9 mouse cellular contexts compared by ENCODE assay signal in genomic region chr4:141443641-141444429, GRCm38 (mm10). TPM values are rescaled to one million over a fixed set of nuclear protein-coding genes. Genes with fewer than 3 reads are reported as not detected.
DNase-seq lines count a peak whose midpoint lies in the region; ATAC-seq and TF ChIP-seq lines count a peak whose summit lies in the region.
"Had no signal": no experiment of that assay in that cellular context is flagged by ENCODE, and none has a peak within 500 bp of the region (broad histone marks: within the 10 kb centered on the region; RNA-seq: fewer than 3 reads in every experiment).

No protein-coding gene starts in this region.

- no peaks in the 10 kb centered on the region for H3K27me3 ChIP-seq in heart, embryonic 14.5 days (ENCODE audit: control insufficient read depth, insufficient read depth, low read length)
- no peaks in the 10 kb centered on the region for H3K27me3 ChIP-seq in hindbrain, embryonic 14.5 days (ENCODE audit: control insufficient read depth, insufficient read depth, low read length)
- H3K27me3 ChIP-seq in midbrain, embryonic 13.5 days = no peaks in the 10 kb centered on the region
- H3K27me3 ChIP-seq: Patski had no signal

- no peaks in the 10 kb centered on the region for H3K9me3 ChIP-seq in heart, embryonic 14.5 days (ENCODE audit: control insufficient read depth, low read length)
- H3K9me3 ChIP-seq in hindbrain, embryonic 14.5 days (ENCODE audit: control insufficient read depth, low read length) = no peaks in the 10 kb centered on the region
- no peaks in the 10 kb centered on the region for H3K9me3 ChIP-seq in midbrain, embryonic 13.5 days

- no peak for DNase-seq in heart, postnatal 14 days
- no peak for DNase-seq in hindbrain, embryonic 14.5 days (ENCODE audit: low spot score)
- DNase-seq in thymus, postnatal 25 days = no peak
- no peak for DNase-seq in kidney, postnatal 14 days

- no peak for ATAC-seq in heart, embryonic 14.5 days (ENCODE audit: insufficient number of reproducible peaks, insufficient read depth, low FRiP score, low read depth)
- ATAC-seq in hindbrain, embryonic 14.5 days (ENCODE audit: low FRiP score) = no peak
- no peak for ATAC-seq in midbrain, embryonic 13.5 days
- ATAC-seq in megakaryocyte-erythroid progenitor cell, adult 5-6 weeks (replicated peaks; ENCODE audit: low FRiP score, low TSS enrichment, poor library complexity, severe bottlenecking) = no peak

- peaks cover 7 to 21% of the 10 kb centered on the region in 2 experiments for H3K4me1 ChIP-seq in heart, embryonic 14.5 days (ENCODE audit: control insufficient read depth in 2 of 2, insufficient read depth in 2 of 2, low read length in 2 of 2)
- peaks cover 1% of the 10 kb centered on the region; the same call in 1 of the 2 replicates for H3K4me1 ChIP-seq in bone marrow, adult 2 months (ENCODE audit: control insufficient read depth, insufficient read depth, low read length)
- peaks cover 7% of the 10 kb centered on the region for H3K4me1 ChIP-seq in hindbrain, embryonic 14.5 days (replicated peaks; ENCODE audit: control insufficient read depth, insufficient read depth, low read length)
- H3K4me1 ChIP-seq in midbrain, embryonic 13.5 days (replicated peaks) = peaks cover 24% of the 10 kb centered on the region

- TF ChIP-seq POLR2A in bone marrow, adult 2 months (IDR thresholded peaks at IDR 0.05; ENCODE audit: borderline replicate concordance, control insufficient read depth, low read depth, low read length) = no peak

- peaks cover 19% of the 10 kb centered on the region for H3K36me3 ChIP-seq in heart, embryonic 14.5 days (ENCODE audit: control insufficient read depth, insufficient read depth, low read length)
- peaks cover 20% of the 10 kb centered on the region for H3K36me3 ChIP-seq in hindbrain, embryonic 14.5 days (replicated peaks; ENCODE audit: control insufficient read depth, insufficient read depth)
- peaks cover 22% of the 10 kb centered on the region for H3K36me3 ChIP-seq in midbrain, embryonic 13.5 days

- 34% methylated on average over 11 of the region's 11 CpGs for WGBS in heart, embryonic 14.5 days
- WGBS in bone marrow, adult 2 months = 29% methylated on average over 11 of the region's 11 CpGs
- WGBS in hindbrain, embryonic 14.5 days = 52% methylated on average over 11 of the region's 11 CpGs
- 49% methylated on average over 11 of the region's 11 CpGs for WGBS in midbrain, embryonic 13.5 days

- H3K4me2 ChIP-seq in heart, embryonic 14.5 days (ENCODE audit: low read length) = peak overlapping the region; percentile 73
- H3K4me2 ChIP-seq in hindbrain, embryonic 14.5 days (replicated peaks) = peak overlapping the region; percentile 59
- H3K4me2 ChIP-seq in midbrain, embryonic 13.5 days (replicated peaks) = peak overlapping the region; percentile 90

- intact Hi-C loops in heart, postnatal 14 days (cut with DNase I) = no loop called here

- peak overlapping the region; percentile 98 for H3K9ac ChIP-seq in heart, embryonic 14.5 days (ENCODE audit: low read length)
- peak overlapping the region; percentile 95 for H3K9ac ChIP-seq in hindbrain, embryonic 14.5 days
- H3K9ac ChIP-seq in midbrain, embryonic 13.5 days (replicated peaks) = no peak overlapping the region

- no peak for TF ChIP-seq CTCF in bone marrow, adult 2 months (IDR thresholded peaks at IDR 0.05; ENCODE audit: control insufficient read depth, insufficient read depth, low read length)

- H3K4me3 ChIP-seq in heart, embryonic 14.5 days (ENCODE audit: control insufficient read depth in 1 of 2, insufficient read depth in 1 of 2, low read depth in 1 of 2, low read length in 2 of 2) = peak overlapping the region; percentile 85 to 100
- H3K4me3 ChIP-seq in bone marrow, adult 2 months (replicated peaks; ENCODE audit: control insufficient read depth, low read depth, low read length) = peak overlapping the region; percentile 92
- peak overlapping the region; percentile 92 for H3K4me3 ChIP-seq in hindbrain, embryonic 14.5 days (replicated peaks; ENCODE audit: low read length)
- H3K4me3 ChIP-seq in midbrain, embryonic 13.5 days (replicated peaks) = peak overlapping the region; percentile 73

- H3K27ac ChIP-seq in heart, embryonic 14.5 days (replicated peaks in 1 of 2; ENCODE audit: control insufficient read depth in 1 of 2, insufficient read depth in 1 of 2, low read depth in 2 of 2, low read length in 2 of 2) = peak overlapping the region in 1 of 2 experiments; percentile 84; a peak in 2 of 4 replicates
- H3K27ac ChIP-seq in bone marrow, adult 2 months (ENCODE audit: control insufficient read depth, insufficient read depth, low read depth, low read length, poor library complexity) = no peak overlapping the region
- no peak overlapping the region for H3K27ac ChIP-seq in hindbrain, embryonic 14.5 days
- H3K27ac ChIP-seq in midbrain, embryonic 13.5 days = no peak overlapping the region

RNA-seq across cellular contexts. Expression of gene Zbtb17, which starts 0.6 kb away (rescaled TPM):
- polyA plus RNA-seq in heart, embryonic 14.5 days (2014; fragmentation: Nextera tagmentation; extraction: Ambion mirVana) = 16.2 and 18.8 TPM in 2 replicates
- 10 to 100 TPM; 20.8 to 21.2 TPM for total RNA-seq in heart, postnatal 14 days (2021)
- 12.1 and 24.1 TPM in 2 replicates for polyA plus RNA-seq in bone marrow, adult 2 months (2011; ENCODE audit: insufficient read depth, insufficient read length, low replicate concordance, missing spikeins)
- polyA plus RNA-seq in hindbrain, embryonic 14.5 days (2014; fragmentation: Nextera tagmentation; extraction: Ambion mirVana) = 29.5 and 30.7 TPM in 2 replicates
- 54.7 and 61.0 TPM in 2 replicates for polyA plus RNA-seq in midbrain, embryonic 13.5 days (2015; fragmentation: Nextera tagmentation; extraction: Ambion mirVana)
- total RNA-seq in megakaryocyte-erythroid progenitor cell, adult 5-6 weeks (2014; fragmentation: Nextera tagmentation) = 13.4 and 16.6 TPM in 2 replicates
- 21.5 and 26.6 TPM in 2 replicates for total RNA-seq in megakaryocyte-erythroid progenitor cell, adult 5-6 weeks (2017)

RNA-seq across cellular contexts. Expression of gene Srarp, which starts 7.9 kb away (rescaled TPM):
- polyA plus RNA-seq in heart, embryonic 14.5 days (2014; fragmentation: Nextera tagmentation; extraction: Ambion mirVana) = not detected in 2 replicates
- total RNA-seq in heart, postnatal 14 days (2021) = under 1 TPM; 0.34 to 0.43 TPM
- polyA plus RNA-seq in bone marrow, adult 2 months (2011; ENCODE audit: insufficient read depth, insufficient read length, low replicate concordance, missing spikeins) = not detected in 2 replicates
- 0.29 TPM in 1 of 2 replicates, not detected in the other for polyA plus RNA-seq in hindbrain, embryonic 14.5 days (2014; fragmentation: Nextera tagmentation; extraction: Ambion mirVana)
- polyA plus RNA-seq in midbrain, embryonic 13.5 days (2015; fragmentation: Nextera tagmentation; extraction: Ambion mirVana) = not detected in 2 replicates
- total RNA-seq in megakaryocyte-erythroid progenitor cell, adult 5-6 weeks (2014; fragmentation: Nextera tagmentation) = not detected in 2 replicates
- total RNA-seq in megakaryocyte-erythroid progenitor cell, adult 5-6 weeks (2017) = not detected in 2 replicates

RNA-seq across cellular contexts. Expression of gene Hspb7, which starts 23.3 kb away (rescaled TPM):
- polyA plus RNA-seq in heart, embryonic 14.5 days (2014; fragmentation: Nextera tagmentation; extraction: Ambion mirVana) = 172 and 266 TPM in 2 replicates
- 100 to 1,000 TPM; 760 to 902 TPM for total RNA-seq in heart, postnatal 14 days (2021)
- 0.34 and 0.72 TPM in 2 replicates for polyA plus RNA-seq in bone marrow, adult 2 months (2011; ENCODE audit: insufficient read depth, insufficient read length, low replicate concordance, missing spikeins)
- 0.16 TPM in 1 of 2 replicates, not detected in the other for polyA plus RNA-seq in hindbrain, embryonic 14.5 days (2014; fragmentation: Nextera tagmentation; extraction: Ambion mirVana)
- not detected in 2 replicates for polyA plus RNA-seq in midbrain, embryonic 13.5 days (2015; fragmentation: Nextera tagmentation; extraction: Ambion mirVana)
- total RNA-seq in megakaryocyte-erythroid progenitor cell, adult 5-6 weeks (2014; fragmentation: Nextera tagmentation) = not detected in 2 replicates
- total RNA-seq in megakaryocyte-erythroid progenitor cell, adult 5-6 weeks (2017) = not detected in 2 replicates

RNA-seq across cellular contexts. Expression of gene Clcnkb, which starts 28.0 kb away (rescaled TPM):
- 0.26 and 1.1 TPM in 2 replicates for polyA plus RNA-seq in heart, embryonic 14.5 days (2014; fragmentation: Nextera tagmentation; extraction: Ambion mirVana)
- 1 to 10 TPM in 1 of 2 experiments, under 1 TPM in 1; 0.83 to 1.5 TPM for total RNA-seq in heart, postnatal 14 days (2021)
- polyA plus RNA-seq in bone marrow, adult 2 months (2011; ENCODE audit: insufficient read depth, insufficient read length, low replicate concordance, missing spikeins) = not detected in 2 replicates
- polyA plus RNA-seq in hindbrain, embryonic 14.5 days (2014; fragmentation: Nextera tagmentation; extraction: Ambion mirVana) = not detected in 2 replicates
- polyA plus RNA-seq in midbrain, embryonic 13.5 days (2015; fragmentation: Nextera tagmentation; extraction: Ambion mirVana) = not detected in 2 replicates
- total RNA-seq in megakaryocyte-erythroid progenitor cell, adult 5-6 weeks (2014; fragmentation: Nextera tagmentation) = not detected in 2 replicates
- not detected in 2 replicates for total RNA-seq in megakaryocyte-erythroid progenitor cell, adult 5-6 weeks (2017)

RNA-seq across cellular contexts. Expression of gene Clcnka, which starts 45.3 kb away (rescaled TPM):
- polyA plus RNA-seq in heart, embryonic 14.5 days (2014; fragmentation: Nextera tagmentation; extraction: Ambion mirVana) = not detected in 2 replicates
- total RNA-seq in heart, postnatal 14 days (2021) = not detected
- not detected in 2 replicates for polyA plus RNA-seq in bone marrow, adult 2 months (2011; ENCODE audit: insufficient read depth, insufficient read length, low replicate concordance, missing spikeins)
- 0.20 and 0.56 TPM in 2 replicates for polyA plus RNA-seq in hindbrain, embryonic 14.5 days (2014; fragmentation: Nextera tagmentation; extraction: Ambion mirVana)
- 0.09 TPM in 1 of 2 replicates, not detected in the other for polyA plus RNA-seq in midbrain, embryonic 13.5 days (2015; fragmentation: Nextera tagmentation; extraction: Ambion mirVana)
- total RNA-seq in megakaryocyte-erythroid progenitor cell, adult 5-6 weeks (2014; fragmentation: Nextera tagmentation) = not detected in 2 replicates
- not detected in 2 replicates for total RNA-seq in megakaryocyte-erythroid progenitor cell, adult 5-6 weeks (2017)

Comparison
In these comparisons a context has a peak if more than half of its experiments do, and no peak if none do; other contexts are left out.
1. RNA of gene Hspb7, which starts 23.3 kb away (polyA plus RNA-seq): 172 to 266 TPM in heart, embryonic 14.5 days; 0.34 to 0.72 TPM in bone marrow, adult 2 months, 0.16 TPM in hindbrain, embryonic 14.5 days and not detected in midbrain, embryonic 13.5 days; every median in the first group is over 100 times any median in the second.
2. Peak in every context shown above with its lines, with median percentiles within 50 percentile points of each other: H3K4me2 ChIP-seq and H3K4me3 ChIP-seq.